Mouse (Mus musculus) left cerebral cortex, postnatal 36 days (tissue): ENCODE measurements around the gene Pnmal2. TPM values are rescaled to one million over a fixed set of nuclear protein-coding genes. Genes with fewer than 3 reads are reported as not detected.

Source experiments
- total RNA-seq, 2 experiments: library from RNA; stranded (reverse); gene quantifications; 2 replicates each; pipeline ENCODE4 v1.2.3; 2021

The Pnmal2 gene
- total RNA-seq, 2 experiments from 2014 or later, result 249 to 288 TPM

Other genes with a start within 250 kb of the Pnmal2 start
- gene Ceacam9, start 222.8 kb upstream of the Pnmal2 start, total RNA-seq, result under 1 TPM in 1 of 2 experiments, not detected in 1; 0.22 TPM
- 100 to 1,000 TPM; 264 to 316 TPM for gene Ap2s1, start 206.3 kb upstream of the Pnmal2 start, total RNA-seq
- 1 to 10 TPM; 3.7 to 7.6 TPM for gene Slc1a5, start 163.3 kb upstream of the Pnmal2 start, total RNA-seq
- 100 to 1,000 TPM; 310 to 320 TPM for gene Strn4, start 128.8 kb upstream of the Pnmal2 start, total RNA-seq
- 10 to 100 TPM; 50.4 to 62.8 TPM for gene Fkrp, start 128.0 kb upstream of the Pnmal2 start, total RNA-seq
- 1 to 10 TPM; 3.1 to 7.1 TPM for gene Prkd2, start 101.8 kb upstream of the Pnmal2 start, total RNA-seq
- 100 to 1,000 TPM; 179 to 210 TPM for gene Dact3, start 69.4 kb upstream of the Pnmal2 start, total RNA-seq
- 1 to 10 TPM; 2.8 to 4.0 TPM for gene Gng8, start 52.9 kb upstream of the Pnmal2 start, total RNA-seq
- under 1 TPM in 1 of 2 experiments, not detected in 1; 0.10 TPM for gene Ptgir, start 38.2 kb upstream of the Pnmal2 start, total RNA-seq
- gene Calm3, start 20.6 kb upstream of the Pnmal2 start, total RNA-seq, result 1,000 to 10,000 TPM; 1,705 to 2,029 TPM
- gene Pnmal1, start 15.0 kb downstream of the Pnmal2 start, total RNA-seq, result 100 to 1,000 TPM; 109 to 111 TPM
- 10 to 100 TPM; 59.7 to 61.7 TPM for gene Gm42372, start 38.4 kb downstream of the Pnmal2 start, total RNA-seq
- 1 to 10 TPM; 2.1 to 2.3 TPM for gene Ccdc8, start 48.0 kb downstream of the Pnmal2 start, total RNA-seq
- 100 to 1,000 TPM; 159 to 168 TPM for gene Ppp5c, start 83.2 kb downstream of the Pnmal2 start, total RNA-seq
- gene Hif3a, start 117.7 kb downstream of the Pnmal2 start, total RNA-seq, result 10 to 100 TPM in 1 of 2 experiments, 1 to 10 TPM in 1; 6.8 to 16.0 TPM
- gene Psg16, start 129.4 kb downstream of the Pnmal2 start, total RNA-seq, result 1 to 10 TPM; 4.1 to 6.3 TPM
- gene Ceacam3, start 205.6 kb downstream of the Pnmal2 start, total RNA-seq, result not detected